Mouse (Mus musculus) central nervous system, embryonic 18 days (tissue): ENCODE data around the gene Cd163. TPM values are rescaled to one million over a fixed set of nuclear protein-coding genes. Genes with fewer than 3 reads are reported as not detected.

Source experiments
- polyA plus RNA-seq: library from polyadenylated mRNA; depleted of rRNA; stranded (reverse); fragments of >200 nt; gene quantifications from 2 replicates; pipeline ENCODE4 v1.2.3, GENCODE M21; 2012; rRNA removed

Cd163 gene
- 0.41 and 0.47 TPM in 2 replicates for polyA plus RNA-seq

DNA sequence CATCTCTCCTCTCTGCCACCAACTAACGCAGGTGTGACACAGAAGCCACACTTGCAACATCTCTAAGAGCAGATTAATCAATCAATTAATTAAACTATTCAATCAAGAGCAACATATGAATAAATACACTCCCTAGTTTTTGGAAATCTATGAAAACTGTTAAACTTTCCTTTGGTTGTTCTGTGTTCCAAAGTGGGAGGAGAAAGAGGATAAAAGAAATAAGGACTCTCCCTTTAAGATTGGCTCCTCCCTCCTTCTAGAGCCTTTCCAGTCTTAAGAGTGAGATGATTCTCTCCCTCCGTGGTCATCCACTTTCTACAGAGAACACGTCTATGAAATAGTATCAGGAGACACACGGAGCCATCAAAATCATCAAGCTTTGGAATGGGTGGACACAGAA lies at the start of gene Cd163:
TSS of gene Cd163 (plus strand) at position 301 of the 400 bp plus-strand sequence.

Other genes with a start within 250 kb of the Cd163 start
- gene Vmn2r27, start 72.8 kb upstream of the Cd163 start, polyA plus RNA-seq = not detected in 2 replicates
- 91.5 and 93.4 TPM in 2 replicates for gene Pex5, start 110.4 kb downstream of the Cd163 start, polyA plus RNA-seq
- gene Clstn3, start 160.1 kb downstream of the Cd163 start, polyA plus RNA-seq = 120 and 128 TPM in 2 replicates
- 0.08 and 0.22 TPM in 2 replicates for gene C1rl, start 188.5 kb downstream of the Cd163 start, polyA plus RNA-seq
- gene C1ra, start 207.7 kb downstream of the Cd163 start, polyA plus RNA-seq = 0.40 and 0.65 TPM in 2 replicates
- gene C1s1, start 237.7 kb downstream of the Cd163 start, polyA plus RNA-seq = 1.8 and 2.3 TPM in 2 replicates